ENCODE assay signal across 9 mouse cellular contexts in genomic region chr9:83956632-83957314, GRCm38 (mm10). TPM values are rescaled to one million over a fixed set of nuclear protein-coding genes. Genes with fewer than 3 reads are reported as not detected.
DNase-seq lines count a peak whose midpoint lies in the region; ATAC-seq and TF ChIP-seq lines count a peak whose summit lies in the region.
"Had no signal": no experiment of that assay in that cellular context is flagged by ENCODE, and none has a peak within 500 bp of the region (broad histone marks: within the 10 kb centered on the region; RNA-seq: fewer than 3 reads in every experiment).

No protein-coding gene starts in this region.

- no peak overlapping the region for H3K27ac ChIP-seq in ES-E14 (ENCODE audit: insufficient read depth, low read depth, low read length, poor library complexity, severe bottlenecking)
- H3K27ac ChIP-seq in forebrain, embryonic 16.5 days (ENCODE audit: low read length): no peak overlapping the region
- no peak overlapping the region for H3K27ac ChIP-seq in neural tube, embryonic 15.5 days (replicated peaks)
- H3K27ac ChIP-seq: limb, embryonic 15.5 days had no signal

- H3K9me3 ChIP-seq in ES-E14 (ENCODE audit: control insufficient read depth, insufficient read depth, low read depth, low read length): no peaks in the 10 kb centered on the region; the same call in 1 of the 2 replicates
- peaks cover 3% of the 10 kb centered on the region; the same call in 1 of the 2 replicates for H3K9me3 ChIP-seq in forebrain, embryonic 16.5 days (ENCODE audit: control insufficient read depth, low read length)
- H3K9me3 ChIP-seq in neural tube, embryonic 15.5 days (replicated peaks): no peaks in the 10 kb centered on the region
- H3K9me3 ChIP-seq: limb, embryonic 15.5 days had no signal

- H3K4me1 ChIP-seq in ES-E14 (ENCODE audit: control insufficient read depth in 2 of 2, insufficient read depth in 2 of 2, low read length in 2 of 2, poor library complexity in 1 of 2): no peaks in the 10 kb centered on the region
- no peaks in the 10 kb centered on the region for H3K4me1 ChIP-seq in forebrain, embryonic 16.5 days (replicated peaks; ENCODE audit: control insufficient read depth, insufficient read depth, low read length)
- H3K4me1 ChIP-seq in neural tube, embryonic 15.5 days: no peaks in the 10 kb centered on the region
- H3K4me1 ChIP-seq: limb, embryonic 15.5 days had no signal

- peak; percentile 95 for ATAC-seq in forebrain, embryonic 16.5 days
- peak; percentile 91 for ATAC-seq in neural tube, embryonic 15.5 days (ENCODE audit: low FRiP score)

- H3K9ac ChIP-seq in ES-E14 (ENCODE audit: insufficient read depth, low read depth, low read length, poor library complexity, severe bottlenecking): no peak overlapping the region
- H3K9ac ChIP-seq in forebrain, embryonic 16.5 days (replicated peaks; ENCODE audit: low read depth, low read length): no peak overlapping the region
- no peak overlapping the region for H3K9ac ChIP-seq in neural tube, embryonic 15.5 days (replicated peaks)
- H3K9ac ChIP-seq: limb, embryonic 15.5 days had no signal

- in situ Hi-C loops in ES-E14 (cut with MboI; ENCODE audit: low sequenced_read_pairs in 2 of 2, unreplicated experiment in 2 of 2): no loop called here

- DNase-seq in ES-E14 (ENCODE audit: low read depth, low spot score): peak; percentile 49
- DNase-seq in cerebellum, adult 11-12 months: peak; percentile 56
- peak; percentile 71 to 83 for DNase-seq in heart, postnatal 36 days
- DNase-seq in layer of hippocampus, adult 11-12 months (ENCODE audit: low spot score): peak; percentile 92
- peak; percentile 67 to 69 for DNase-seq in lung, adult 18-20 months
- DNase-seq in testis, postnatal 10 days (ENCODE audit: low spot score): peak; percentile 86

- WGBS in forebrain, embryonic 16.5 days: 54% methylated on average over 15 of the region's 15 CpGs
- WGBS in neural tube, embryonic 15.5 days: 55% methylated on average over 15 of the region's 15 CpGs

- H3K4me2 ChIP-seq in forebrain, embryonic 16.5 days (ENCODE audit: low read length): no peak overlapping the region
- H3K4me2 ChIP-seq in neural tube, embryonic 15.5 days: no peak overlapping the region
- H3K4me2 ChIP-seq: limb, embryonic 15.5 days had no signal

- intact Hi-C loops in heart, postnatal 36 days (cut with DNase I): loop anchor here (5.0 to 10.0 kb wide), 4 partner anchors 296 to 1738 kb away; partner anchors contain the start of gene Tent5a

- H3K27me3 ChIP-seq in forebrain, embryonic 16.5 days (replicated peaks; ENCODE audit: control insufficient read depth, insufficient read depth, low read length): no peaks in the 10 kb centered on the region
- H3K27me3 ChIP-seq in neural tube, embryonic 15.5 days (replicated peaks): no peaks in the 10 kb centered on the region
- H3K27me3 ChIP-seq: limb, embryonic 15.5 days had no signal

- no peak overlapping the region for H3K4me3 ChIP-seq in ES-E14 (ENCODE audit: insufficient read depth in 1 of 2, low read depth in 1 of 2, low read length in 2 of 2, poor library complexity in 1 of 2, severe bottlenecking in 1 of 2)
- no peak overlapping the region for H3K4me3 ChIP-seq in forebrain, embryonic 16.5 days (replicated peaks; ENCODE audit: low read length)
- H3K4me3 ChIP-seq in neural tube, embryonic 15.5 days (replicated peaks): no peak overlapping the region
- H3K4me3 ChIP-seq: limb, embryonic 15.5 days had no signal

- peaks cover 4% of the 10 kb centered on the region for H3K36me3 ChIP-seq in ES-E14 (ENCODE audit: control insufficient read depth, insufficient read depth, low read length, poor library complexity, severe bottlenecking)
- H3K36me3 ChIP-seq in forebrain, embryonic 16.5 days (ENCODE audit: control insufficient read depth, insufficient read depth): no peaks in the 10 kb centered on the region
- 0 out of 2 replicates have a peak, but pooled peaks cover 5% of the 10 kb centered on the region for H3K36me3 ChIP-seq in neural tube, embryonic 15.5 days

TF ChIP-seq in ES-E14, 5 proteins besides CTCF, POLR2A, EP300 and RAD21:
- TF ChIP-seq ZNF384 (IDR thresholded peaks at IDR 0.05; ENCODE audit: low read depth, low read length): peak; percentile 75
- no peak for TF ChIP-seq HCFC1 (IDR thresholded peaks at IDR 0.05; ENCODE audit: borderline replicate concordance, insufficient read depth, low read length)
- TF ChIP-seq ZC3H11A (IDR thresholded peaks at IDR 0.05; ENCODE audit: borderline replicate concordance, low read depth, low read length): peak; percentile 49; the same call in 1 of the 2 replicates

RNA-seq across cellular contexts. Expression of gene Bckdhb, which starts 31.8 kb away (rescaled TPM):
- total RNA-seq in ES-E14 (2012; rRNA removed): 30.7 and 32.9 TPM in 2 replicates
- 35.8 and 42.1 TPM in 2 replicates for polyA plus RNA-seq in forebrain, embryonic 16.5 days (2015; fragmentation: Nextera tagmentation; extraction: Ambion mirVana)
- total RNA-seq in heart, postnatal 36 days (2021): 100 to 1,000 TPM in 1 of 2 experiments, 10 to 100 TPM in 1; 85.1 to 112 TPM
- polyA plus RNA-seq in neural tube, embryonic 15.5 days (2015; fragmentation: Nextera tagmentation; extraction: Ambion mirVana): 39.9 and 43.4 TPM in 2 replicates
